Mouse (Mus musculus) embryonic fibroblast, embryonic 13.5 days (primary cell): ENCODE measurements around the gene Hipk2. TPM values are rescaled to one million over a fixed set of nuclear protein-coding genes. Genes with fewer than 3 reads are reported as not detected.

ENCODE experiments used
- H3K27ac ChIP-seq: 2 replicates; pipeline ENCODE4 v1.5.1; 2012; ENCODE audit warnings: low read length, control low read depth, inconsistent platforms; ENCODE audit not compliant: insufficient read depth
- H3K4me1 ChIP-seq: 2 replicates; pipeline ENCODE4 v1.6.1; 2011; ENCODE audit warnings: low read length; ENCODE audit not compliant: control insufficient read depth, insufficient read depth
- H3K4me3 ChIP-seq: 2 replicates; pipeline ENCODE4 v1.5.1; 2011; ENCODE audit warnings: mild to moderate bottlenecking, control low read depth, low read length; ENCODE audit not compliant: insufficient read depth
- CTCF ChIP-seq: IDR thresholded peaks from 2 replicates; pipeline ENCODE4 v1.5.1; 2011; ENCODE audit warnings: mild to moderate bottlenecking, control low read depth, low read length, moderate library complexity, borderline replicate concordance; ENCODE audit not compliant: insufficient read depth
- POLR2A ChIP-seq: IDR thresholded peaks from 2 replicates; pipeline ENCODE4 v1.6.1; 2011; ENCODE audit warnings: low read depth, mild to moderate bottlenecking, control low read depth, low read length, moderate library complexity
- polyA plus RNA-seq: library from polyadenylated mRNA; stranded (reverse); fragments of >200 nt; gene quantifications from 2 replicates; pipeline ENCODE4 v1.2.4, GENCODE M21; 2011; ENCODE audit warnings: low read depth; ENCODE audit not compliant: missing spikeins, insufficient read length

Gene Hipk2
- polyA plus RNA-seq, 1 experiment, result 33.1 TPM

DNA sequence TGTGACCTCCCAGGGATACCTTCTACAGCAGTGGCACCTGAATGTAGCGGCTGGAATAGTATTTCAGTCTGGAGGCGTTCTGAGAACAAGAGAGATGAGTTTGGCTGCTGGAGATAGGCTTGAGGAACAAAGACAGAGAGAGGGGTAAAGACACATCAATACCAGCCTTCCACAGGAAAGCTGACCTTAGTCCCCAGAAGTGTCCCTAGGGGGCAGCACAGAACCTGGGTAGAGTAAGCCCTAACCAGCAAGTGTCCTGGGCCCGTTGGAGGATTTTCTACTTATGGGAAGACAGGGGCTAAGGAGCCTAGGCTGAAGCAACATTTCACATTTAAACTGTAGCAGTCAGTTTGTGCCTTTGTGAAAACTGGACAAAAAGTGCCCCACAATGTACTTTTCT is 226.4 kb downstream of the Hipk2 start:
- no peaks in the 10 kb centered on the region for H3K4me1 ChIP-seq
- no peak overlapping the region for H3K27ac ChIP-seq
- H3K4me3 ChIP-seq, result no peak overlapping the region
- no peak for TF ChIP-seq CTCF
- no peak for TF ChIP-seq POLR2A

Other genes starting within 250 kb of the Hipk2 start
- gene Klrg2, start 238.9 kb downstream of the Hipk2 start, polyA plus RNA-seq, result 1.1 and 2.3 TPM in 2 replicates
- gene Clec2l, start 213.1 kb downstream of the Hipk2 start, polyA plus RNA-seq, result 0.61 and 0.68 TPM in 2 replicates
- gene Tbxas1, start 761 bp downstream of the Hipk2 start, polyA plus RNA-seq, result 0.52 and 0.86 TPM in 2 replicates
- 23.0 and 30.6 TPM in 2 replicates for gene Parp12, start 242.2 kb upstream of the Hipk2 start, polyA plus RNA-seq